Mouse (Mus musculus): Measurements from ENCODE around the gene Rft1. TPM values are rescaled to one million over a fixed set of nuclear protein-coding genes. Genes with fewer than 3 reads are reported as not detected.

The Rft1 gene
- polyA plus RNA-seq, 1 experiment from 2014 or later, result 8.4 TPM

DNA sequence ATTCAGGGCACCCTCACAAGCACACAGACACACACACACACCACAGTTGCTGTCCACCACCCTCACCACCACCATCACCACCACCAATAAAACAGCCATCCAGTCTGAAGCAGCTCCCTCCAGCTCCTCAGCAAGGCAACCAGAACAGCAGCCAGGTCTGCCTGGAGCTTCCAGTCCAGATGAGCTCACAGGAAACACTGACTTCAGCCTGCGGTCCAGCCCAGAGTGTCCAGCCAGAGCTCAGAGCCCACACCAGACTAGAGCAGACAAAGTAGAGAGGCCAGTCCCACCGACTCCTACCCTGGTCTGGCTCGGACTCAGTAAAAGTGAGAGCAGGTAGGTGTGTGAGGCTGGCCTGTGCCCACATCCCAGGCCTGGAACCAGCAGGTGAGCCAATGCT, 43.2 kb upstream of the Rft1 start:
- Histone ChIP-seq H3K9ac (ENCODE audit: low read depth, low read length) (no peak overlapping the region), H3K4me1 (replicated peaks; ENCODE audit: control insufficient read depth, insufficient read depth, low read length) (no peaks in the 10 kb centered on the region; the same call in 1 of the 2 replicates), H3K4me3 (ENCODE audit: low read depth, low read length) (no peak overlapping the region), H3K27ac (ENCODE audit: low read depth, low read length) (no peak overlapping the region), H3K27me3 (replicated peaks; ENCODE audit: control insufficient read depth, insufficient read depth, low read length) (no peaks in the 10 kb centered on the region), H3K9me3 (ENCODE audit: control insufficient read depth) (no peaks in the 10 kb centered on the region), H3K36me3 (ENCODE audit: control insufficient read depth, insufficient read depth) (peaks cover 42% of the 10 kb centered on the region), H3K4me2 (replicated peaks; ENCODE audit: low read depth) (no peak overlapping the region)
- 81% methylated on average over 3 of the region's 3 CpGs for WGBS
- ATAC-seq, result no peak
- TF ChIP-seq CTCF (IDR thresholded peaks at IDR 0.05; ENCODE audit: low read depth), result no peak

DNA sequence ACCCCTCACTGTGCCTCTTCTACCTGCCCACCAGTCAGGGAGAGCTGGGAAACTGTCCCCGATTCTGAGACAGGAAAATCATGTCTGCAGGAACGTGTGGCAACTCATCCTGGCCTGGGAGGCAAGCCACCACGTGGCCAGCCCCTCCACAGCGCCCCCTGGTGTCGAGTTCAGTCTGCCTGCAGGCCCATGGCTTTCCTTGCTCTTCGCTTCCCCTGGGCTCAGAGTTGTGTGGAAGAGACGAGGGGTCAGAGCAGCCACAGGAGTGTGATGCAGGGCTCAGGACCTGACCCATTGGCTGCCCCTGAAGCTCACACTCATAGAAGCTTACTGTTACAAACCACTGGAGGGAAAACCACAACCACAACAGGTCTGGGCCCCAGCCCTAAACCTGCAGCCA, 41.6 kb upstream of the Rft1 start:
- Histone ChIP-seq H3K9ac (ENCODE audit: low read depth, low read length) (no peak overlapping the region; the same call in 1 of the 2 replicates), H3K4me2 (replicated peaks; ENCODE audit: low read depth) (peak overlapping the region; percentile 30; the same call in 1 of the 2 replicates), H3K4me3 (ENCODE audit: low read depth, low read length) (no peak overlapping the region), H3K27me3 (replicated peaks; ENCODE audit: control insufficient read depth, insufficient read depth, low read length) (no peaks in the 10 kb centered on the region), H3K9me3 (ENCODE audit: control insufficient read depth) (no peaks in the 10 kb centered on the region), H3K27ac (ENCODE audit: low read depth, low read length) (peak overlapping the region; percentile 50), H3K36me3 (ENCODE audit: control insufficient read depth, insufficient read depth) (peaks cover 30% of the 10 kb centered on the region; the same call in 1 of the 2 replicates), H3K4me1 (replicated peaks; ENCODE audit: control insufficient read depth, insufficient read depth, low read length) (no peaks in the 10 kb centered on the region; the same call in 1 of the 2 replicates)
- peak; percentile 97 for TF ChIP-seq CTCF (IDR thresholded peaks at IDR 0.05; ENCODE audit: low read depth)
- WGBS, result 22% methylated on average over 7 of the region's 7 CpGs
- peak; percentile 37; the same call in 1 of the 2 replicates for ATAC-seq

GRCm38 (mm10) chr14:30612962-30613715, 41.0 kb upstream of the Rft1 start:
- no peaks in the 10 kb centered on the region; the same call in 1 of the 2 replicates for H3K4me1 ChIP-seq (replicated peaks; ENCODE audit: control insufficient read depth, insufficient read depth, low read length)
- no peaks in the 10 kb centered on the region for H3K27me3 ChIP-seq (replicated peaks; ENCODE audit: control insufficient read depth, insufficient read depth, low read length)
- H3K36me3 ChIP-seq (ENCODE audit: control insufficient read depth, insufficient read depth), result peaks cover 24% of the 10 kb centered on the region; the same call in 1 of the 2 replicates
- H3K4me3 ChIP-seq (ENCODE audit: low read depth, low read length), result no peak overlapping the region
- no peaks in the 10 kb centered on the region for H3K9me3 ChIP-seq (ENCODE audit: control insufficient read depth)
- no peak overlapping the region for H3K27ac ChIP-seq (ENCODE audit: low read depth, low read length)
- H3K4me2 ChIP-seq (replicated peaks; ENCODE audit: low read depth), result no peak overlapping the region
- no peak overlapping the region for H3K9ac ChIP-seq (ENCODE audit: low read depth, low read length)
- WGBS, result 70% methylated on average over 2 of the region's 2 CpGs
- ATAC-seq, result no peak
- TF ChIP-seq CTCF (IDR thresholded peaks at IDR 0.05; ENCODE audit: low read depth), result no peak

DNA sequence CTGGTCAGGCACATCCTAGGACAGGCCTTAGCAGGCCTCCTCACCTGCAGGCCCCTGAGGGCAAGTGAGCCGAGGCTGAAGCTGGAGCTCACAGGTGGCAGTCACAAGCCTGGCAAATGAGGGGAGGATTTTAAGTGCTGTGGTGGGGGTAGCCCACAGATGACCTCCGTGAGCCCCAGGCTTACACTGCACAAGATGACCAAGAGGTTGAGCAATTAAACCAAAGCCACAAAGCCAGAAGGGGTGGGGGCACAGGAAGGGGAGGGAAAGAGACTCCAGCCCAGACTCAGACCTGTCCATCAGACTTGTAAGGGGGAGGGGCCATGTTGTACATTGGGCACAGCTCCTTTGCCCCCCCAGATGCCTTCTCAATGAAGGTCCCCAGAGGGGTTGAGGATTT, 37.4 kb upstream of the Rft1 start:
- H3K36me3 ChIP-seq (ENCODE audit: control insufficient read depth, insufficient read depth), result peaks cover 14% of the 10 kb centered on the region; the same call in 1 of the 2 replicates
- H3K4me1 ChIP-seq (replicated peaks; ENCODE audit: control insufficient read depth, insufficient read depth, low read length), result no peaks in the 10 kb centered on the region; the same call in 1 of the 2 replicates
- no peak overlapping the region for H3K4me3 ChIP-seq (ENCODE audit: low read depth, low read length)
- no peaks in the 10 kb centered on the region for H3K27me3 ChIP-seq (replicated peaks; ENCODE audit: control insufficient read depth, insufficient read depth, low read length)
- no peak overlapping the region for H3K27ac ChIP-seq (ENCODE audit: low read depth, low read length)
- 82% methylated on average over 2 of the region's 2 CpGs for WGBS
- no peaks in the 10 kb centered on the region for H3K9me3 ChIP-seq (ENCODE audit: control insufficient read depth)
- no peak for TF ChIP-seq CTCF (IDR thresholded peaks at IDR 0.05; ENCODE audit: low read depth)
- no peak for ATAC-seq
- no peak overlapping the region for H3K9ac ChIP-seq (ENCODE audit: low read depth, low read length)
- no peak overlapping the region for H3K4me2 ChIP-seq (replicated peaks; ENCODE audit: low read depth)

DNA sequence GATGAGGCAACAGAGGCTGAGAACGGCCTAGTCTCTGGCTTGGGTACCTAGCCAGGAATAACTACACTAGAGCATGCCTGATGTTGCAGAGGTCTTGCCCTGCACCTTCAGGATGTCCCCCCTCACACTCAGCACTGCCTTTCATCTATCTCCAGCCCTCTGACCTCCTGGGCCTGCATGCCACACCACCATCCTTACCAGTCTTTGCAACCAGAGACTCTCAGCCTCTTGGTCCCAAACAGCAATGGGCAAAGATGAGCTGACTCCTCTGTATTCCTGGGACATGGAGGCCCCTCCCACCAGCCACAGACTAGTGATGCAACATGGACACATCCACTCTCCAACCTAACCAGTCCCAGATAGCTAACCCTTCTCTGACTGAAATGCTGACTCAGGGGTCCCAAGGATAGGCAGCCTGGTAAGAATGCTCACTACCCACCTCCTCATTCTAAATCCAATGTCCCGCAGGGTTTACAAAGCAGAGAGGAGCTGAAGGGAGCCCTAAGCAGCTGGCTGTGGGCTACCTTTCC, 35.3 kb upstream of the Rft1 start:
- 89% methylated on average over 2 of the region's 2 CpGs for WGBS
- H3K27me3 ChIP-seq (replicated peaks; ENCODE audit: control insufficient read depth, insufficient read depth, low read length), result no peaks in the 10 kb centered on the region
- H3K36me3 ChIP-seq (ENCODE audit: control insufficient read depth, insufficient read depth), result peaks cover 22% of the 10 kb centered on the region; the same call in 1 of the 2 replicates
- H3K27ac ChIP-seq (ENCODE audit: low read depth, low read length), result no peak overlapping the region
- no peak overlapping the region for H3K4me3 ChIP-seq (ENCODE audit: low read depth, low read length)
- no peaks in the 10 kb centered on the region for H3K9me3 ChIP-seq (ENCODE audit: control insufficient read depth)
- ATAC-seq, result no peak
- 0 out of 2 replicates have a peak, but pooled peaks cover 4% of the 10 kb centered on the region for H3K4me1 ChIP-seq (replicated peaks; ENCODE audit: control insufficient read depth, insufficient read depth, low read length)
- H3K9ac ChIP-seq (ENCODE audit: low read depth, low read length), result no peak overlapping the region
- no peak overlapping the region for H3K4me2 ChIP-seq (replicated peaks; ENCODE audit: low read depth)
- no peak for TF ChIP-seq CTCF (IDR thresholded peaks at IDR 0.05; ENCODE audit: low read depth)

GRCm38 (mm10) chr14:30619982-30620578, 34.1 kb upstream of the Rft1 start:
- H3K27me3 ChIP-seq (replicated peaks; ENCODE audit: control insufficient read depth, insufficient read depth, low read length), result no peaks in the 10 kb centered on the region
- peaks cover 4% of the 10 kb centered on the region; the same call in 1 of the 2 replicates for H3K4me1 ChIP-seq (replicated peaks; ENCODE audit: control insufficient read depth, insufficient read depth, low read length)
- H3K9me3 ChIP-seq (ENCODE audit: control insufficient read depth), result no peaks in the 10 kb centered on the region
- H3K36me3 ChIP-seq (ENCODE audit: control insufficient read depth, insufficient read depth), result peaks cover 22% of the 10 kb centered on the region; the same call in 1 of the 2 replicates
- 85% methylated on average over 7 of the region's 7 CpGs for WGBS
- no peak for ATAC-seq
- H3K27ac ChIP-seq (ENCODE audit: low read depth, low read length), result no peak overlapping the region
- no peak overlapping the region for H3K4me2 ChIP-seq (replicated peaks; ENCODE audit: low read depth)
- no peak for TF ChIP-seq CTCF (IDR thresholded peaks at IDR 0.05; ENCODE audit: low read depth)
- no peak overlapping the region for H3K9ac ChIP-seq (ENCODE audit: low read depth, low read length)
- H3K4me3 ChIP-seq (ENCODE audit: low read depth, low read length), result no peak overlapping the region
